Mouse (Mus musculus): ENCODE measurements around the gene Tm2d1. TPM values are rescaled to one million over a fixed set of nuclear protein-coding genes. Genes with fewer than 3 reads are reported as not detected.
A peak's percentile ranks its signal among the peaks of the same experiment; 100 is the strongest.
"Not testable (repeated sequence)": the region's sequence is repeated elsewhere in the genome, so short reads cannot be mapped to it uniquely, and the experiment has no call there.

The Tm2d1 gene
- polyA plus RNA-seq (2014; fragmentation: Nextera tagmentation; extraction: Ambion mirVana) = 133 and 147 TPM in 2 replicates

DNA sequence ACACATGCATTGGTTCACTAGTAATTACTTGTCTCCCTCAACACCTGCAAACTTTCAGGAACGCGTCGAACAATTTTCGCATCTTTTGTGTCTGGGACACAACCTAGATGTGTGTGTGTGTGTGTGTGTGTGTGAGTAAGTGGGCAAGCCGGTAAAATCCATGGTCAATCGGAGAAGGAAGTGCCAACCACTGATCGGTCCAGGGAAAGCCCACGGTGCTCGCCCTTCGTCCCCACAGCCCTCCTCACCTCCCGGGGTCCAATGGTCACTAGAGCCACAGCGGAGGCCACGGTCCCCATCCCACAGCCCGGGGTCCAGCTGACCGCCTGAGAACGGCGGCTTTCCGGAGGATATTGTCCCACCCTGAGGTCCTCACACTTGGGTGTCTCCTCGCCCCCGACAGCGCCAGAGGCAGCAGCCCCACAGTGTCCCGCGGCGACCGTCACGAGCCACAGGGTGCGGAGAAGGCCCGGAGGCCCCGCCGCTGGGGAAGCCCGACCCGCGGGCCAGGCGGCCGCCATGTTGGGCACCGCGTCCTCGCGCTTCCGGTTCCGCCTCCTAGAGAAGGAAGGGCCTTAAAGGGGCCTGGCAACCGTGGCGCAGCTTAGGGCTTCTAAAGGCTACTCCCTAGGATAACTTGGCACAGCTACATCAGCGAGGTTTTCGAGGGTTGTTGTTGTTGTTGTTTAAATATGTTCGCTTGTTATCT lies at the start of gene Tm2d1:
Gene Tm2d1 (minus strand): TSS at position 591 of the 709 bp plus-strand sequence.
- H3K4me2 ChIP-seq (ENCODE audit: low read depth, low read length) = peak within 1 kb of the TSS; percentile 55
- no peaks in the 10 kb centered on the region for H3K27me3 ChIP-seq (ENCODE audit: control insufficient read depth, insufficient read depth, low read length)
- H3K27ac ChIP-seq (ENCODE audit: low read depth, low read length) = no peak within 1 kb of the TSS
- H3K4me1 ChIP-seq (ENCODE audit: control insufficient read depth, insufficient read depth, low read length) = peaks cover 9% of the 10 kb centered on the region
- H3K9ac ChIP-seq (replicated peaks; ENCODE audit: low read depth, low read length) = peak within 1 kb of the TSS; percentile 97
- under 1% methylated on average over 46 of the region's 46 CpGs for WGBS
- no peaks in the 10 kb centered on the region for H3K36me3 ChIP-seq (ENCODE audit: control insufficient read depth, insufficient read depth, low read length)
- H3K4me3 ChIP-seq (ENCODE audit: low read depth, low read length) = peak within 1 kb of the TSS; percentile 86
- peak; percentile 98 for ATAC-seq (ENCODE audit: low read depth)
- no peaks in the 10 kb centered on the region for H3K9me3 ChIP-seq (ENCODE audit: control insufficient read depth, low read length)

DNA sequence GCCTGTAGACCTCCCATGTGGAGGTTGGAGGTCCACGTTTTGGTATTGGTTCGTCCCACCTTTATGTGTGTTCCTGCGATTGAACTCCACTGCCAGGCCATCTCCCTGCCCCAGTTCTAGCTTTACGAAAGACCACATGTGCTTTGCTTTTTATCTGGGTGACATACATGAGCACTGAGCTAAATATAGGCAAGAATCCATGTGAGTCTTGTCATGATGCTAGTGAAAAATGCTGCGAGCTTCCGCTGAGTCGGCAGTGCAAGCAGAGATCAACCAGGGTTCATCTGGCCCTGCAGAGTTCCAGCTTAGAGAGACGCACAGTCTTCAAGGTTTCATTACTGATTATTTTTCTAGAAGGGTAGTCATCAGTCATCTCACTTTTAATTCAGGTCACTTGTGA lies 45.3 kb upstream of the Tm2d1 start:
- H3K9me3 ChIP-seq (ENCODE audit: control insufficient read depth, low read length) = no peaks in the 10 kb centered on the region
- H3K4me2 ChIP-seq (ENCODE audit: low read depth, low read length) = no peak overlapping the region
- ATAC-seq (ENCODE audit: low read depth) = no peak
- H3K27ac ChIP-seq (ENCODE audit: low read depth, low read length) = no peak overlapping the region
- no peaks in the 10 kb centered on the region for H3K27me3 ChIP-seq (ENCODE audit: control insufficient read depth, insufficient read depth, low read length)
- H3K4me1 ChIP-seq (ENCODE audit: control insufficient read depth, insufficient read depth, low read length) = no peaks in the 10 kb centered on the region
- H3K9ac ChIP-seq (replicated peaks; ENCODE audit: low read depth, low read length) = no peak overlapping the region
- WGBS = 82% methylated on average over 8 of the region's 8 CpGs
- H3K36me3 ChIP-seq (ENCODE audit: control insufficient read depth, insufficient read depth, low read length) = no peaks in the 10 kb centered on the region
- H3K4me3 ChIP-seq (ENCODE audit: low read depth, low read length) = no peak overlapping the region

DNA sequence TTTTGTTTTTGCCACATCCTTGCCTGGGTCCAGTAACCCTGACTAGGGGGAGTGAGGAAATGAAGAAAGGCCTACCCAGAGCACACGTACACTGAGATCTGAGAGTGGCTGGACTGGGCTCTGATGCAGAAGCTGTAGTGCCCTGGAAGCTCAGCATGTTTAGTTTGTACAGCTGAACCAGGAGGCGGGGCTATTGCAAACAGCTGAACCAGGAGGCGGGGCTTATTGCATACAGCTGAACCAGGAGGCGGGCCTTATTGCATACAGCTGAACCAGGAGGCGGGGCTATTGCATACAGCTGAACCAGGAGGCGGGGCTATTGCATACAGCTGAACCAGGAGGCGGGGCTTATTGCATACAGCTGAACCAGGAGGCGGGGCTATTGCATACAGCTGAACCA lies 32.0 kb upstream of the Tm2d1 start:
- WGBS = 95% methylated on average over 8 of the region's 8 CpGs
- not testable (repeated sequence) for H3K4me1 ChIP-seq (ENCODE audit: control insufficient read depth, insufficient read depth, low read length); H3K9me3 ChIP-seq (ENCODE audit: control insufficient read depth, low read length); H3K27ac ChIP-seq (ENCODE audit: low read depth, low read length); H3K4me3 ChIP-seq (ENCODE audit: low read depth, low read length); H3K4me2 ChIP-seq (ENCODE audit: low read depth, low read length); ATAC-seq (ENCODE audit: low read depth); H3K9ac ChIP-seq (replicated peaks; ENCODE audit: low read depth, low read length); H3K36me3 ChIP-seq (ENCODE audit: control insufficient read depth, insufficient read depth, low read length); H3K27me3 ChIP-seq (ENCODE audit: control insufficient read depth, insufficient read depth, low read length)

- no peaks in the 10 kb centered on the region for H3K27me3 ChIP-seq (ENCODE audit: control insufficient read depth, insufficient read depth, low read length)
- H3K36me3 ChIP-seq (ENCODE audit: control insufficient read depth, insufficient read depth, low read length) = no peaks in the 10 kb centered on the region
- H3K4me2 ChIP-seq (ENCODE audit: low read depth, low read length) = no peak overlapping the region
- H3K9me3 ChIP-seq (ENCODE audit: control insufficient read depth, low read length) = no peaks in the 10 kb centered on the region
- 94% methylated on average over 4 of the region's 4 CpGs for WGBS
- H3K27ac ChIP-seq (ENCODE audit: low read depth, low read length) = no peak overlapping the region
- H3K4me1 ChIP-seq (ENCODE audit: control insufficient read depth, insufficient read depth, low read length) = no peaks in the 10 kb centered on the region
- no peak for ATAC-seq (ENCODE audit: low read depth)
- no peak overlapping the region for H3K4me3 ChIP-seq (ENCODE audit: low read depth, low read length)
- H3K9ac ChIP-seq (replicated peaks; ENCODE audit: low read depth, low read length) = no peak overlapping the region
These were observed 25.3 kb upstream of the Tm2d1 start for GRCm38 (mm10) chr4:98408455-98408854.

- Histone ChIP-seq H3K9ac (replicated peaks; ENCODE audit: low read depth, low read length) (no peak overlapping the region), H3K27ac (ENCODE audit: low read depth, low read length) (no peak overlapping the region), H3K4me2 (ENCODE audit: low read depth, low read length) (no peak overlapping the region), H3K4me1 (ENCODE audit: control insufficient read depth, insufficient read depth, low read length) (no peaks in the 10 kb centered on the region), H3K9me3 (ENCODE audit: control insufficient read depth, low read length) (no peaks in the 10 kb centered on the region), H3K36me3 (ENCODE audit: control insufficient read depth, insufficient read depth, low read length) (no peaks in the 10 kb centered on the region), H3K4me3 (ENCODE audit: low read depth, low read length) (no peak overlapping the region), H3K27me3 (ENCODE audit: control insufficient read depth, insufficient read depth, low read length) (no peaks in the 10 kb centered on the region)
- WGBS = 88% methylated on average over 6 of the region's 6 CpGs
- ATAC-seq (ENCODE audit: low read depth) = no peak
These were observed 21.3 kb upstream of the Tm2d1 start for GRCm38 (mm10) chr4:98404412-98404811.

- no peaks in the 10 kb centered on the region for H3K4me1 ChIP-seq (ENCODE audit: control insufficient read depth, insufficient read depth, low read length)
- 75% methylated on average over 4 of the region's 4 CpGs for WGBS
- H3K27ac ChIP-seq (ENCODE audit: low read depth, low read length) = no peak overlapping the region
- H3K4me2 ChIP-seq (ENCODE audit: low read depth, low read length) = no peak overlapping the region
- no peaks in the 10 kb centered on the region for H3K36me3 ChIP-seq (ENCODE audit: control insufficient read depth, insufficient read depth, low read length)
- H3K9ac ChIP-seq (replicated peaks; ENCODE audit: low read depth, low read length) = no peak overlapping the region
- no peaks in the 10 kb centered on the region for H3K9me3 ChIP-seq (ENCODE audit: control insufficient read depth, low read length)
- H3K4me3 ChIP-seq (ENCODE audit: low read depth, low read length) = no peak overlapping the region
- no peak for ATAC-seq (ENCODE audit: low read depth)
- H3K27me3 ChIP-seq (ENCODE audit: control insufficient read depth, insufficient read depth, low read length) = no peaks in the 10 kb centered on the region
These were observed 20.4 kb upstream of the Tm2d1 start for GRCm38 (mm10) chr4:98403492-98403891.

- no peak overlapping the region for H3K4me3 ChIP-seq (ENCODE audit: low read depth, low read length)
- ATAC-seq (ENCODE audit: low read depth) = no peak
- H3K9me3 ChIP-seq (ENCODE audit: control insufficient read depth, low read length) = no peaks in the 10 kb centered on the region
- H3K27ac ChIP-seq (ENCODE audit: low read depth, low read length) = no peak overlapping the region
- WGBS = 84% methylated on average over 2 of the region's 2 CpGs
- H3K4me2 ChIP-seq (ENCODE audit: low read depth, low read length) = no peak overlapping the region
- H3K27me3 ChIP-seq (ENCODE audit: control insufficient read depth, insufficient read depth, low read length) = no peaks in the 10 kb centered on the region
- no peak overlapping the region for H3K9ac ChIP-seq (replicated peaks; ENCODE audit: low read depth, low read length)
- no peaks in the 10 kb centered on the region for H3K36me3 ChIP-seq (ENCODE audit: control insufficient read depth, insufficient read depth, low read length)
- no peaks in the 10 kb centered on the region for H3K4me1 ChIP-seq (ENCODE audit: control insufficient read depth, insufficient read depth, low read length)
These were observed 18.5 kb upstream of the Tm2d1 start for GRCm38 (mm10) chr4:98401584-98401962.

- Histone ChIP-seq H3K4me3 (ENCODE audit: low read depth, low read length) (no peak overlapping the region), H3K9me3 (ENCODE audit: control insufficient read depth, low read length) (no peaks in the 10 kb centered on the region), H3K4me2 (ENCODE audit: low read depth, low read length) (no peak overlapping the region), H3K27ac (ENCODE audit: low read depth, low read length) (no peak overlapping the region), H3K27me3 (ENCODE audit: control insufficient read depth, insufficient read depth, low read length) (no peaks in the 10 kb centered on the region), H3K9ac (replicated peaks; ENCODE audit: low read depth, low read length) (no peak overlapping the region), H3K36me3 (ENCODE audit: control insufficient read depth, insufficient read depth, low read length) (no peaks in the 10 kb centered on the region), H3K4me1 (ENCODE audit: control insufficient read depth, insufficient read depth, low read length) (no peaks in the 10 kb centered on the region)
- ATAC-seq (ENCODE audit: low read depth) = no peak
- 39% methylated on average over 6 of the region's 6 CpGs for WGBS
These were observed 17.9 kb upstream of the Tm2d1 start for GRCm38 (mm10) chr4:98400926-98401583.

GRCm38 (mm10) chr4:98395690-98396437 lies 12.8 kb upstream of the Tm2d1 start, which contains the start of gene Patj:
Gene Patj, plus strand, starts transcription at chr4:98395785.
- Histone ChIP-seq H3K4me2 (ENCODE audit: low read depth, low read length) (peak within 1 kb of the TSS; percentile 90), H3K4me3 (ENCODE audit: low read depth, low read length) (peak within 1 kb of the TSS; percentile 83), H3K9ac (replicated peaks; ENCODE audit: low read depth, low read length) (peak within 1 kb of the TSS; percentile 99), H3K4me1 (ENCODE audit: control insufficient read depth, insufficient read depth, low read length) (0 out of 2 replicates have a peak, but pooled peaks cover 7% of the 10 kb centered on the region), H3K27me3 (ENCODE audit: control insufficient read depth, insufficient read depth, low read length) (no peaks in the 10 kb centered on the region), H3K9me3 (ENCODE audit: control insufficient read depth, low read length) (no peaks in the 10 kb centered on the region), H3K27ac (ENCODE audit: low read depth, low read length) (peak within 1 kb of the TSS; percentile 84), H3K36me3 (ENCODE audit: control insufficient read depth, insufficient read depth, low read length) (no peaks in the 10 kb centered on the region)
- WGBS = 1% methylated on average over 66 of the region's 73 CpGs
- ATAC-seq (ENCODE audit: low read depth) = peak; percentile 88
